Mouse (Mus musculus) MEL (cell line): ENCODE data around the gene Arl15.

Source experiments
- EP300 ChIP-seq, 2 experiments: IDR thresholded peaks; 2 replicates each; pipeline ENCODE4 v1.6.1; 2011; ENCODE audit warnings: improper control_type of control experiment in 2 of 2, low read length in 2 of 2, low read depth in 1 of 2, mild to moderate bottlenecking in 1 of 2
- GABPA ChIP-seq: IDR thresholded peaks from 2 replicates; pipeline ENCODE4 v1.6.1; 2012; ENCODE audit warnings: low read depth, mild to moderate bottlenecking, inconsistent platforms, low read length, improper control_type of control experiment, moderate library complexity
- HCFC1 ChIP-seq: IDR thresholded peaks from 2 replicates; pipeline ENCODE4 v1.6.1; 2012; ENCODE audit warnings: low read depth, mild to moderate bottlenecking, inconsistent platforms, low read length, improper control_type of control experiment, moderate library complexity
- POLR2A ChIP-seq, 2 experiments: IDR thresholded peaks; 2 replicates each; pipeline ENCODE4 v1.6.1; 2011 to 2012; ENCODE audit warnings: low read length in 2 of 2, mild to moderate bottlenecking in 2 of 2, control low read depth in 1 of 2, improper control_type of control experiment in 1 of 2, low read depth in 1 of 2, moderate library complexity in 1 of 2; ENCODE audit not compliant: control insufficient read depth in 1 of 2, insufficient read depth in 1 of 2, poor library complexity in 1 of 2
- RAD21 ChIP-seq: IDR thresholded peaks from 2 replicates; pipeline ENCODE4 v1.6.1; 2011; ENCODE audit warnings: mild to moderate bottlenecking, low read depth, low read length, improper control_type of control experiment
- ZC3H11A ChIP-seq: IDR thresholded peaks from 2 replicates; pipeline ENCODE4 v1.6.1; 2012; ENCODE audit warnings: low read depth, mild to moderate bottlenecking, inconsistent platforms, low read length, improper control_type of control experiment

DNA sequence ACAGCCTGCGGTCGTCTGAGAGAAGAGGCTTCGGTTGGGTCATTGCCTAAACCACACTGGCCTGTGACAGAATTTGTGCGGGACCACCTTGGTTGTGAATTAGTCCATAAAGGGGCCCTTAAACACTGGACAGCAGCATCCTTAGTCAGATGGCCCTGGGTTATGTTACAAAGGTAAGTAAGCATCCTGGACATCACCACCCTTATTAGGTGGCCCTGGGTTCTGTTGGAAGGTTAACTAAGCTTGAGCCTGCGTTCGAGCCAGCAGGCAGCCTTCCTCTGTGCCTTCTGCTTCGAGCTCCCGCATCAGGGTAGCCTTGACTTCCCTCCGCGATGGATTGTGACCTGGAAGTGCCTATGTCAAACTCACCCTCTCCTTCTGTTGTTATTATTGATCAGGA, 68.6 kb downstream of the Arl15 start:
- TF ChIP-seq GABPA (no peak), POLR2A (IDR thresholded peaks at IDR 0.05; ENCODE audit: control insufficient read depth in 1 of 2, insufficient read depth in 1 of 2, low read depth in 1 of 2, low read length in 2 of 2, poor library complexity in 1 of 2) (no peak), RAD21 (no peak), ZC3H11A (no peak), EP300 (IDR thresholded peaks at IDR 0.05; ENCODE audit: low read depth in 1 of 2, low read length in 2 of 2) (no peak), HCFC1 (no peak)
